Mouse (Mus musculus) embryo, embryonic 10 days (tissue): ENCODE results near the gene Hspa4l.
"Not testable (repeated sequence)": the region's sequence is repeated elsewhere in the genome, so short reads cannot be mapped to it uniquely, and the experiment has no call there.

Experiments
- DNase-seq: peaks from one replicate; pipeline ENCODE4 v3.0.0-alpha.2; 2015; ENCODE audit warnings: low spot score

Hspa4l gene

DNA sequence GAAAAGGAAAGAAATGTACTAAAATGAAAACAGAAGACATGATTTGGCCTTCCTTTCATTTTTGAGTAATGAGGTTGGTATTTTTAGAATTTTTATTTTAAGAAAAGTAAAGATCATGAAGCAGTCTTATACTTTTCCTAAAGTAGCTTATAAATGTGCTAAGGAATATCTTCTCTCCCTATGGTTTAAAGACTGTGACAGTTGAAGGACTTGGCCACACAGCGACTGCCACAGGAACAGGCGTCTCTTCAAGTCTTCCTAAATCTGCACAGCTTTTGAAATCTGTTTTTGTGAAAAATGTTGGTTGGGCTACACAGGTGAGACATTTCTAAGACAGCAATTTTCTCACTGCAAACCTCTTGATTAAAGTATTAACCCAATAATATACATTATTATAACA is 69.0 kb downstream of the Hspa4l start:
- DNase-seq, result no peak

DNA sequence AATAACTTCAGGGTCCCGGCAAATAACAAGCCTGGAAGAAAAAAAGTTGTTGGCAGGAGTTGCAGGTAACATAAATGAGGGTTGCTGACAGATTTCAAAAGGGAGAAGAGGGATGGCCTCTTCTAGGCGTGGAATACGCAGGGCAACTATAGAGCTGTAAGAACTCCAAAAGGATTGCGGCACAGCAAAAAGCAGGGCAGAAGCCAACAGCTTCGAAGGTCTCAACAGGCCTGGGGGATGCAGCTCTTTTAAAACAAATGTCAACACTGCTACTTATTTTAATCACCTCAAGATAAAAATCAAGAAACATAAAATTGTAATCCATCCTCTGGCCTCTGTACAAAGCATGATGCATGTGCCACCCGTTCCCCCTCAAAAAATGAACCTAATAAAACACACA is 101.2 kb downstream of the Hspa4l start:
- DNase-seq, result not testable (repeated sequence)
